Mouse (Mus musculus): ENCODE measurements around the gene AC109138.7.

Gene AC109138.7

GRCm38 (mm10) chr19:4193129-4193528 lies 21.0 kb upstream of the AC109138.7 start:
- DNase-seq = no peak

- DNase-seq = no peak
These were observed 20.0 kb upstream of the AC109138.7 start for GRCm38 (mm10) chr19:4194021-4194724.

DNA sequence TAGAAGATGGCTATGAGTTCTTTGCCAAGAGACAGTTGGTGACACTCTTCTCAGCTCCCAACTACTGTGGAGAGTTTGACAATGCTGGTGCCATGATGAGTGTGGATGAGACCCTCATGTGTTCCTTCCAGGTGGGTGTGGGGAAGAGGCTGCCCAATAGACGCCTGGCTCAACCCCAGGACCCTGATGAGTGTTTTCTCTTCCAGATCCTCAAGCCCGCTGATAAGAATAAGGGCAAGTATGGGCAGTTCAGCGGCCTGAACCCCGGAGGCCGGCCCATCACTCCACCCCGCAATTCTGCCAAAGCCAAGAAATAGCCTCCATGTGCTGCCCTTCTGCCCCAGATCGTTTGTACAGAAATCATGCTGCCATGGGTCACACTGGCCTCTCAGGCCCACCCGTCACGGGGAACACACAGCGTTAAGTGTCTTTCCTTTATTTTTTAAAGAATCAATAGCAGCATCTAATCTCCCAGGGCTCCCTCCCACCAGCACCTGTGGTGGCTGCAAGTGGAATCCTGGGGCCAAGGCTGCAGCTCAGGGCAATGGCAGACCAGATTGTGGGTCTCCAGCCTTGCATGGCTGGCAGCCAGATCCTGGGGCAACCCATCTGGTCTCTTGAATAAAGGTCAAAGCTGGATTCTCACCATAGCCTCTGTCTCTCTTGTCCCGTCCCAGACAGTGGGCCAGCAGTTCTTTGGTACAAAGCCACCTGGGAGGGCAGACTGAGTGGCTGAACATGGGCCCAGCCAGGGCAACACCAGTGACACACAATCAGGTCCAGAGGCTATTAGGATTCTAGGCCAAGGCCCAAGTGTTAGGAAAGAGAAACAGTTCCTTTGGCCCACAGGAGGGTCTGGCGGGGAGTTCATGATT lies 19.1 kb upstream of the AC109138.7 start:
- no peak for DNase-seq

DNA sequence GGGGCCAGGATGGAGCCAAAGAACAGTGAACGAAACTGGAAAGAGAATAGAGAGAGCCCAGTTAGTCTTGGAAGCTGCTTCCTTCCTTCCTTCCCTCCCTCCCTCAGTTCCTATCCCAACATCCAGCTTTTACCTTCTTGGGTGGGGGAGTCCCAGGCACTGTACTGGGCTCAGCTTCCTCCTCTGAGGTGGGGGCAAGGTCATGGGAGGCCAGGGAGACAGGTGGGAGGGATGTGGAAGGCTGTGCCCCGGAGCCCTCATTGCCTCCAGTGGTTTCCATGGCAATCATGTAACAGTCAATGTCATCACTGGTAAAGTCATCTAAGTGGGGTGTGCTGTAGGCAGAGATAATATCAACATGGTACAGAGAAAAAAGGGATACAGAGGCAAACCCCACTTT lies 18.1 kb upstream of the AC109138.7 start:
- no peak for DNase-seq

- DNase-seq = no peak
These were observed 17.6 kb upstream of the AC109138.7 start for GRCm38 (mm10) chr19:4196548-4196947.

GRCm38 (mm10) chr19:4197180-4197579 lies 17.0 kb upstream of the AC109138.7 start:
- no peak for DNase-seq

DNA sequence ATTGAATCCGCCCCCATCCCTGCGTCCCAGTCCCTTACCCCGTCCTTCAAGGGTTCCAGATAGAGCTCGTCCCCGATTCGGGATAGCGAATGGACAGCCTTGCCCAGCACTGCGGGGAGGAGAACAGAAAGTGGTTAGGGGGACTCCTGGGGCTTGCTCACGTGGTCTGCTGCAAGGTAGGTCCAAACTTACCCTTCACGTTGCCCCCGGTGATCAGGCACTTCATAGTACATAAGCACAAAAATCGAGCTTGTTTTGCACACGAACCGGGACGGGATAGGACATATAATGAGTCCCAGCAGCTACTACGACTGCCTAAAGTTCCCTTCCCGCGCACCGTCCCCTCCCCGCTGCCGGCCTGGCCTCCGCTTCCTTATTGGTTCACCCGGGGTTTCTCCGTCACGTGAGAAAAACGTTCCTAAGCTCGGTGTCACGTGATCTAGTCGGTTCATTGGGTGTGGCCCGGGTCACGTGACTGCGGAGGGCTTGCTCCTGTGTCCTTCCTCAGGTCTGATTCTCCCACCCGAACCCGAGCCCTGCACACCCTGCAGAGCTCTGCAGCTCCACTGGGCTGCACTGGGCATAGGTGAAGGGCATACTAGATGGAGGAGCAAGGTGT lies 12.8 kb upstream of the AC109138.7 start, which contains the start of gene Rad9a:
Rad9a (minus strand) TSS at position 372 of the 619 bp plus-strand sequence.
- peak; percentile 96 for DNase-seq

- DNase-seq = no peak
These were observed 12.0 kb upstream of the AC109138.7 start for GRCm38 (mm10) chr19:4202149-4202548.

GRCm38 (mm10) chr19:4203148-4203547 lies 11.0 kb upstream of the AC109138.7 start:
- peak; percentile 47 for DNase-seq

DNA sequence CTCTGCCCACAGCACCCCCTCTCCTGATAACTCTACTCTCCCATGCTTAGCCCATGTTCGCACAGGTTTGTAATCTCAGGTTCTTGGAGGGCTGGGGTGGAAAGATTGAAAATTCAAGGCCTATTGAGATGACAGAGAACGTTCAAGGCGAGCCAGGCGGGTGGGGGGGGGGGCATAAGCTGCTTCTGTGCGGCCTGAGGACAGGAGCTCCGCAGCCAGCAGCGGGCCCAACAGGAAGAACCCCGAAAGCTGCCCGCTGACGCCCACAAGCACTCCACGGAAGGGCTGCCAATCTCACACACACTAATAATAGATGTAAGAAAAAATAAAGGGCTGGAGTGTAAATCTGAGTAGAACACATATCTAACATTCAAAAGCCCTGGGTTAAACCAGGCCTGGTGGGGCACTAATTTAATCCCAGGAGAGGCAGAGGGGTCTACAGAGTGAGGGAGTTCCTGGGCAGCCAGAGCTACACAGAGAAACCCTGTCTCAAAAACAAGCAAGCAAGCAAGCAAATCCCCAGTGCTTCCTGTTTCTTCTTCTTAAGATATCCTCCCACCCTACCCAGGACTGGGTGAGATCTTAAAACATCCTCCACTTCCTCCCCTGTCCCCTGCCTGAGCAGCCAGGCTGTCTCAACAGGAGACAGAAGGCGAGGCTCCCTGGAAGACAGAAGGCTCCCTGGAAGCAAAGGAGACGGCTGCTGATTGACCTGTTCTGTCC lies 10.4 kb upstream of the AC109138.7 start:
- DNase-seq = peak; percentile 57

DNA sequence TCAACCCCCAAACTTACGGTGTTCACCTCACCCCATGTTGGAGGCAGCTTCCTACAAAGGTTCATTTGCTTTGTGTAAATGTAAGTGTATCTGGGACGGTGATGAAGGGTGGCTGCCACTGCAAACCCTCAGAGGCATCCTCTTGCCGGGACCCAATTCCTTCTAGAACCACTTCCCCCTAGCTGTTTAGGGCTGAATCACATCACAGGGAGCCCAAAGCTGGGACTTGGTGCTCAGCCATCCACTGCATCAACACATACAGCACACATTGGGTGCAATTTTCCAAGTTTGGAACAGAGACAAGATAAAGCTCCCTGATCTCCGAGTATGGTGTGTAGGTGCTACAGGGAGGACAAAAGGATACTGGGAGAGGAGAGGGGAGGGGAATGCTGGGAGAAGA lies 9.3 kb upstream of the AC109138.7 start:
- DNase-seq = no peak

DNA sequence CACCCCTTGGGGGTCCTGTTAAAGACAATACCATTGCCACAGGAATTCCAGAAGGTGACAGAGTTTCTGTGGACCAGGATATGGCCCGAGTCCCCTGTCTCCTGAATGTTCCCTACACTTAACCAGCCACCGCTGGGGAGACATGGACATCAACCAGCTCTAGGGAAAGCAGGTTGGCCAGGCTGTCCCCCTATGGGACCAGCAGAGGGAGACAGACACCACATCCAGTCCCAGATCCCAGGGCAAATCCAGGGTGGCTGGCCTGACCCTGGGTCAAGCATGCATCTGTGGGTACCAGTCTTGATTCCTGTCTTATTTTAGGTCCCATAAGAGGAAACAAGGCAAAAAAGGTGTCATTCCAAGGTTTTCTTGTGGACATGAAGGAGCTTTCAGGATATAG lies 7.2 kb upstream of the AC109138.7 start:
- DNase-seq = peak; percentile 68

- no peak for DNase-seq
These were observed 5.6 kb upstream of the AC109138.7 start for GRCm38 (mm10) chr19:4208563-4208962.

DNA sequence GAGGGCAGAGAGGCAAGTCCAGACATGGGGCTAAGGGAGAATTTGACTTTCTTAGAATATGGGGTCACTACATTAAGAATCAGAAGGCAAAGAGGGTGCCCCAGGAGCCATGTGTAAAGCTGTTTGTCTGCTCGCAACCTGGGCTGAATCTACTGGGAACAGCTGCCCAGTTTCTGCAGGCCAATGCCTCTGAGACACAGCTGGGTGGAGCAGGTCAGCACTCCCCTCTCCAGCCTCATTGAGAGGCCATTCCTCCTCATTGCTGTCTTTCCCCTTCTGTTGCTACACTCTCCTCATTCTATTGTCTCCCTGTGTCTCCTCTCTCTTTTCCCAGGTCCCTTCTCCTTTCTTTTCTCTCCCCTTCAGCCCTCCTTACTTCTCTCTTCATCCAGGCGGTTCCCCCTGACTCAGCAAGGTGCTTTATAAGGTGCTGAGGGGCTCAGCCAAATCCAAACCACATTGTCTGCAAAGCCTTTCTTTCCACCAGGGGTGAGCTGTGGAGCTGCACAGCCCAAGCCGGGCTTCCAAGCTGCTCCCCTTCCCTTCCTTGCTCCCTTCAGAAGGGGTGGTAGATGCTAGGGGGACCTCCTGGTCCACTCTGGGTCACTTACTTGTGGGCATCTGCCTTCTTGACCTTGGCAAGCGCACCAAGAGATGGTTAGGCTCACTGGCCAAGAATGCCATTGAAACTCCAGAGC lies 2.1 kb upstream of the AC109138.7 start:
- no peak for DNase-seq

DNA sequence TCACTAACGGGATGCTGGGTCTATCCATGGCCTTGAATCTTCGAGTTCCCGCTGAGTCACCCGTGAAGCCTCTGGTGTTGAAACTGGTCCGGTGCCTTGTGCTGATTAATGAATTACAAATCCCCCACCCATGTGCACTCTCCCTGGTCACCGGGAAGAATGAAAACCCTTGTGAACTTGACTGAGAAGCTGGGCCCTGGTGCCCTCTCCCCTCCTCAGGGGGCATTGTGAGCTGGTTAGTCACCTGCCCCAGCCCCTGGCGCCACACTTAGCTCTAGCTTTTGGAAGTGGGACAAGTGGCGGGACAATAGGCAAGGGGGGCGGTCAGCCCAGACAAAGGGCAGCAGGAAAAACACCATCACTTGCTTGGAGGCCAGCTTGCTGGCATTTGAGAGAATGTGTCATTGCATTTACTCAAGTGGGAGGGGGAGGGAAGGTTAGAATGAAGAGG lies 608 bp upstream of the AC109138.7 start:
- no peak for DNase-seq

- no peak for DNase-seq
These were observed 754 bp downstream of the AC109138.7 start for GRCm38 (mm10) chr19:4214771-4215450.

DNA sequence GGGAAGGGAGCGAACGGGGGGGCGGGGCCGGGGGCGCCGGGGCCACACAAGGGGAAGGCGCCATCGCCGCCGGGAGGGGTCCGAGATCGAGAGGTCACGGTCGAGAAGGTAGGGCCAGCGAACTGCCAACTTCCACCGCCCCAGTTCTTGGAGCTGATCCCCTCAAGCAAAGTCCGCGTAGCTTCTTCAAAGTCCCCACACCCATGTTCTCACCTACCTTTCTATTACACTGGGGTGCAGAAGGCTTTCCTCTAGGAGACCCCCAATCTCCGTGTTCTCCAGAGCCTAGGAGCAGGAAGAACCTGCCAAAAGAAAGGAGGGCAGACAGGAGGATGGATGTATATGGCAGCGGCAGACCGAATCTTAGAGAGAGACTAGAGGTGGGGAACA lies 1.3 kb downstream of the AC109138.7 start:
- no peak for DNase-seq

DNA sequence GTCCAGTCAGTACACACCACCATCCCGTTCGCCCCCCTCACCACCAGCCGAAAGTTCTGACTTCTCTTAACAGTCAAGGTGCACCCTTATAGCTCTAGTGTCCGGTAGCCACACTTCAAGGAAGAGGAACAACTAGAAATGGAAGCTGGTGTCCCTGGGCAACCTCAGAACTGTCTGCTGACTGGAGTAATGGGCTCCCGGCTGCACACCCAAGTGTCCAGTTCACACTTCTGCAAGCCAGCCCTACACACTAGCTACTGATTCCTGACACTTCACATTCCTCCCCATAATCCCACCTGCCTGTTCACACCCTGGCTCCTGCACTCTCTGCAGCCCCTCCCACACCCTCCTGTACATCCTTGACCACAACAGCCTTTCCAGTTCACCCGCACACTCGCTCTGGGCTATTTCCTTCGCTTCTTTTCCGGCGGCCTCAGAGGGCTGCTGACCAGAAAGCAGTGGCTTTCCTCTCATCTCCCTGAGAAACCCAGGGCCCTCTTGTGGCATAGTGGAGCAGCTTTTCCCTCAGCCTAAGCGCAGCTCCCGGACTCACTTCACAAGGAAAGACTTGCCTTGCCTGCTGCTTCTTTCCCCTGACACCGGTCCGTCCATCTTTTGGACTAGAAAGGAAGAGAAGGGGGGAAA lies 2.0 kb downstream of the AC109138.7 start:
- no peak for DNase-seq

DNA sequence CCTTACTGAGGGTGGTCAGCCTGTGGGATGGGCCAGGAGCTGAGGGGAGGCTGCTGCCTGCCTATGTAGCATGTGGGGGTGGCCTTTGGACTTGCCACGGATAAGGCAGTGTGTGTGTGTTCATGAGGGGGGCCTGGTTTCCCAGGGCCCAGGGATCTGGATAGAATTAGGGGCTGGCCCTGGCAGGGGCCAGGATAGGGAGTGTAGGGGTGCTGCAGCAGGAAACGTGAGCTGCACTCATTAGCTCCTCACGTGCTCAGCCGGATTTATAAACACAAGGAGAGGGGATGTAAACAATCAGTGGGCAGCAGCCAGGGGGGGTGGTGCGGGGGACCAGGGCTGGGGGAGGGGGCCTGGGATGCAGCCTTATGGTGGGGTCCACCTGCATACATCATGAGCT lies 3.0 kb downstream of the AC109138.7 start:
- DNase-seq = no peak

- no peak for DNase-seq
These were observed 3.7 kb downstream of the AC109138.7 start for GRCm38 (mm10) chr19:4217855-4218254.

DNA sequence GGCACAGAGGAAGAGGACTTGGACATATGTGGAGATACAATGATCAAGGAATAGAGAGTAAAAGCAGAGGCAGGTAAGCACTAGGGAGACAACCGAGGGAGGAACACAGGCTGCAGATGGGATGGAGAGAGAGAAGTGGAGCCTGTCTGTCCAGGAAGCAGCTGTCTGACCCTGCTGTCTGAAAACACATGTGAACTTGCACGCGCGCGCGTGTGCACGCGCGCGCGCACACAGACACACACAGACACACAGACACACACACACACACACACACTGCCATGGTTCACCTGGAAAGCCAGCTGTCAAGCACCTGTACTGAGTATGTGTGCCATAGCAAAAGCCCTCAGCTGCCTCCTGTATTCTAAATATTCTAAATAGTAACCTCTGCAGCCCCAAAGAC lies 4.1 kb downstream of the AC109138.7 start:
- no peak for DNase-seq

Measured in thymus, postnatal 25 days (tissue).